Mouse (Mus musculus): ENCODE measurements around the gene Phb2.

DNA sequence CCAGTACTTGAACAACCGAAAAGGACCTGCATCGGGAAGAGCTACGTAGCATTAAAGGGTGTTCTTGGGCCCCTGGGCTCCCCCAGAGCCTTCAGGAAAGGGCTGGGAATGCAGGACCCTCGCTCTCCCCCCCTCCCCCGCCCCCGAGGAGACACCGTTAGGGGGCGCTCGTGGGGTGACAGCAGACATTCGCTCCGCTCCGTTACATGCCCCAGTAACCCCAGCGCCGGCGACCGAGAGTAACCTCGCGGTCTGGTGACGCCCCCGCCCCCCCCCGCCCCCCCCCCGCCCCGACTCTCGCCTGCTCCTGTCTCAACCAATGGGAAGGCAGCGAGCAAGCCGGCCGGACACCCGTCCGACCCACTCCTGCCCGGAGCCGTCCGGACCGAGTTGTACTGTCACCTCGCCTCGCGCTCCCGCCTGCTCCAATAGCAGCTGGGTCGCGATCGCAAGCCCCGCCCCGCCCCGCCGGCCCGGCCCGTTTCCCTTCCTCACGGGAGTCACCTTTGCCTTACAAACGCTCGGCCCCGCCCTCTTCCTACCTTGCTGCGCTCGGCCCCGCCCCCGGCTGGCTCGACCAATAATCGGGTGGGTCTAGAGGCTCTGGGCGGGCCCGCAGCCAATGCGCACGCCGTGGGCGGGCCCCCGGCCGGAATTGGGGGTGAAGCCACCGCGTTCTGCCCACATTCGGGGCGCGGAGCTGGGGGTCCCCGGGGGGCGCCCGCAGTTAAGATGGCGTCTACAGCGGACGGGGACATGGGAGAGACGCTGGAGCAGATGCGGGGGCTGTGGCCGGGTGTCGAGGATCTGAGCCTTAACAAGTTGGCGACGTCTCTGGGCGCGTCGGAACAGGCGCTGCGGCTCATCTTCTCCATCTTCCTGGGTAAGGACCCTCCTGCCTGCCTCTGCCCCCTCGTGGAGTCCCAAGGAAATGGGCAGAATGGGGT is 49.4 kb upstream of the Phb2 start, which contains the start of gene Lpcat3:
- TF ChIP-seq POLR2A (IDR thresholded peaks at IDR 0.05; ENCODE audit: extremely low read depth, insufficient read depth, low read length) (peak; percentile 88), CTCF (IDR thresholded peaks at IDR 0.05; ENCODE audit: low read depth, low read length) (peak; percentile 77)

Measured in liver, adult 2 months (tissue).